ENCODE assay signal across 1 mouse cellular context in genomic region chr7:30956357-30956751, GRCm38 (mm10).
TF ChIP-seq lines count a peak whose summit lies in the region.

No protein-coding gene starts in this region.

TF ChIP-seq in MEL, 35 proteins besides CTCF, POLR2A, EP300 and RAD21 (continued from another document):
- TF ChIP-seq MXI1 (IDR thresholded peaks at IDR 0.05; ENCODE audit: low read depth, low read length) = no peak
- TF ChIP-seq SMC3 (IDR thresholded peaks at IDR 0.05; ENCODE audit: low read depth, low read length) = no peak
- no peak for TF ChIP-seq POLR2AphosphoS2 (IDR thresholded peaks at IDR 0.05; ENCODE audit: low read length)
- TF ChIP-seq NELFE (IDR thresholded peaks at IDR 0.05; ENCODE audit: low read depth, low read length) = no peak
- TF ChIP-seq MEF2A (IDR thresholded peaks at IDR 0.05; ENCODE audit: extremely low read depth, insufficient replicate concordance, low read depth, low read length, poor library complexity, severe bottlenecking) = no peak
- no peak for TF ChIP-seq TAL1 (IDR thresholded peaks at IDR 0.05; ENCODE audit: low read length)
